Mouse (Mus musculus) hematopoietic stem cell, adult 5-6 weeks (primary cell): ENCODE data around the gene Rhbdl3. TPM values are rescaled to one million over a fixed set of nuclear protein-coding genes. Genes with fewer than 3 reads are reported as not detected.

Experiments used
- total RNA-seq: library from RNA; stranded (forward); fragments of 172-1452, 232-1000 nt; gene quantifications from 2 replicates; pipeline ENCODE4 v1.2.3, GENCODE M21; 2017

The Rhbdl3 gene
- total RNA-seq, 1 experiment from 2014 or later: 1.1 TPM

Other genes with a start within 250 kb of the Rhbdl3 start
- gene Crlf3, start 219.9 kb upstream of the Rhbdl3 start, total RNA-seq: 111 and 192 TPM in 2 replicates
- gene Atad5, start 211.5 kb upstream of the Rhbdl3 start, total RNA-seq: 36.8 and 38.5 TPM in 2 replicates
- 21.8 and 23.0 TPM in 2 replicates for gene Tefm, start 158.7 kb upstream of the Rhbdl3 start, total RNA-seq
- 0.50 TPM in 1 of 2 replicates, not detected in the other for gene Adap2, start 146.8 kb upstream of the Rhbdl3 start, total RNA-seq
- gene Rnf135, start 117.1 kb upstream of the Rhbdl3 start, total RNA-seq: 7.3 and 13.8 TPM in 2 replicates
- gene Rhot1, start 91.9 kb upstream of the Rhbdl3 start, total RNA-seq: 75.5 and 81.1 TPM in 2 replicates
- gene 5730455P16Rik, start 77.1 kb downstream of the Rhbdl3 start, total RNA-seq: 15.4 and 16.1 TPM in 2 replicates
- gene Zfp207, start 82.4 kb downstream of the Rhbdl3 start, total RNA-seq: 221 and 239 TPM in 2 replicates
- gene Psmd11, start 127.7 kb downstream of the Rhbdl3 start, total RNA-seq: 61.0 and 66.9 TPM in 2 replicates
- gene Cdk5r1, start 176.1 kb downstream of the Rhbdl3 start, total RNA-seq: 1.1 and 4.3 TPM in 2 replicates